Mouse (Mus musculus) kidney, adult 2 months (tissue): ENCODE data around the gene Tfb1m. TPM values are rescaled to one million over a fixed set of nuclear protein-coding genes. Genes with fewer than 3 reads are reported as not detected.

ENCODE experiments used
- DNase-seq: peaks from one replicate; pipeline ENCODE4 v3.0.0; 2021
- H3K27ac ChIP-seq: fragments of 200-500 bp; 2 replicates; pipeline ENCODE4 v1.5.1; 2012; ENCODE audit warnings: low read depth, low read length, control low read depth, inconsistent platforms; ENCODE audit not compliant: insufficient read depth
- H3K27me3 ChIP-seq: fragments of 200-500 bp; replicated peaks from 2 replicates; pipeline ENCODE4 v1.6.1; 2012; ENCODE audit warnings: mild to moderate bottlenecking, moderate library complexity, low read length, inconsistent platforms; ENCODE audit not compliant: control insufficient read depth, insufficient read depth
- H3K36me3 ChIP-seq: fragments of 200-500 bp; 2 replicates; pipeline ENCODE4 v1.6.1; 2012; ENCODE audit warnings: mild to moderate bottlenecking, moderate library complexity, low read length, inconsistent platforms; ENCODE audit not compliant: control insufficient read depth, insufficient read depth
- H3K4me1 ChIP-seq: fragments of 200-500 bp; 2 replicates; pipeline ENCODE4 v1.6.1; 2011; ENCODE audit warnings: low read length; ENCODE audit not compliant: control insufficient read depth, insufficient read depth
- H3K4me3 ChIP-seq: fragments of 200-500 bp; 2 replicates; pipeline ENCODE4 v1.5.1; 2011; ENCODE audit warnings: mild to moderate bottlenecking, low read depth, low read length, control low read depth; ENCODE audit not compliant: insufficient read depth
- CTCF ChIP-seq: fragments of 200-500 bp; conservative IDR thresholded peaks from 2 replicates; pipeline ENCODE4 v1.5.1; 2011; ENCODE audit warnings: low read depth, mild to moderate bottlenecking, control low read depth, low read length, moderate library complexity, mixed read lengths; ENCODE audit not compliant: insufficient read depth, insufficient read length
- POLR2A ChIP-seq: fragments of 200-500 bp; IDR thresholded peaks from one replicate; pipeline ENCODE4 v1.6.1; 2011; ENCODE audit warnings: low read depth, low read length, control low read depth
- WGBS: fragments of 180-500 bp; shearing (Covaris S2); methylation state at CpG from one replicate; pipeline ENCODE4 v1.1.7; 2018; 5-methylcytosine and 5-hydroxymethylcytosine counted together
- polyA plus RNA-seq: library from polyadenylated mRNA; depleted of rRNA; stranded (reverse); fragments of >200 nt; gene quantifications from 2 replicates; pipeline ENCODE4 v1.2.3, GENCODE M21; 2012

Tfb1m gene
- polyA plus RNA-seq, 1 experiment: 4.8 TPM

DNA sequence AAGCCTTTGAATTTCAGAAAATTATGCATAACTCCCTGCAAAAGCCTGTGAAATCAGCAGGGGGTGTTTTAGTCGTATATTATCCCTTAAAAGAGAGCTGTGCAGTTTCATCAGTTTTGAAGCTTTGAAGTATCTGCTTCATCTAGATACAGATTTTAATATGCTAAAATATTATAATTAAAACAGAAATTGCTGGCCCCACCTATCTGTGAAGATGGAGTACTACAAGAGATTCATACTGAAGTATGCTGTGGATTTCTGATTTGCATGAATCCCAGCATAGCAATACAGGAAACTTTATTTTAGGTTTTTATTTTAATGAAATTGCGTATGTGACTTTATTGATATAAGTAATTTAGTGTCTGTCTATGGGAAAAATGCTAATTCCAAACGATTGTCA is 3.0 kb upstream of the Tfb1m start:
- 77% methylated on average over 3 of the region's 3 CpGs for WGBS
- Histone ChIP-seq H3K36me3 (no peaks in the 10 kb centered on the region), H3K4me1 (no peaks in the 10 kb centered on the region; the same call in 1 of the 2 replicates), H3K27me3 (no peaks in the 10 kb centered on the region), H3K27ac (no peak overlapping the region), H3K4me3 (no peak overlapping the region)
- TF ChIP-seq CTCF: no peak
- TF ChIP-seq POLR2A: no peak
- DNase-seq: peak; percentile 28

GRCm38 (mm10) chr17:3558356-3558870 is 832 bp upstream of the Tfb1m start:
- DNase-seq: peak; percentile 19
- H3K4me1 ChIP-seq: no peaks in the 10 kb centered on the region; the same call in 1 of the 2 replicates
- peak overlapping the region; percentile 85 for H3K27ac ChIP-seq
- TF ChIP-seq POLR2A: no peak
- no peak for TF ChIP-seq CTCF
- H3K36me3 ChIP-seq: no peaks in the 10 kb centered on the region
- H3K27me3 ChIP-seq: no peaks in the 10 kb centered on the region
- H3K4me3 ChIP-seq: no peak overlapping the region
- WGBS: 66% methylated on average over 9 of the region's 9 CpGs

DNA sequence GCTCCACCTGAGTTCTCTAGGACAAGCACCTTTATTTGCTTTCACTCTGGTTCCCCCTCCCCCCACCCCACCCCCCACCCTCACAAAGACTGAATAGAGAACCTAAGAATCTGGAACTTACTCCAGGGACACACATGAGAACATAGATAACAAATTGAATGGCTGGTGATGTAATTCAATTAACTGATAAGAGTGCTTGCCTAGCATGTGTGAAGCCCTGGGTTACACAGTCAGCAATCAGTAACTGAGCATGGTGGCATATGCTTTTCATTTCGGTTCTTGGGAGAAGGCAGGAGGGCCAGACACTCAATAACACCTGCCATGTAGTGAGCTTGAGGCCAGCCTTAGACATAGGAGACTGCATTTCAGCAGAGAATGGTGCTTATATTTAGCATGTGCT is 1.3 kb downstream of the Tfb1m start:
- DNase-seq: no peak
- no peaks in the 10 kb centered on the region for H3K27me3 ChIP-seq
- TF ChIP-seq POLR2A: no peak
- TF ChIP-seq CTCF: no peak
- 63% methylated on average over 1 of the region's 1 CpGs for WGBS
- no peaks in the 10 kb centered on the region for H3K36me3 ChIP-seq
- H3K4me1 ChIP-seq: no peaks in the 10 kb centered on the region; the same call in 1 of the 2 replicates
- H3K27ac ChIP-seq: no peak overlapping the region
- 0 out of 2 replicates have a peak overlapping the region, but pooled peaks have one; percentile 14 for H3K4me3 ChIP-seq

- DNase-seq: no peak
- Histone ChIP-seq H3K27ac (no peak overlapping the region), H3K4me3 (no peak overlapping the region), H3K36me3 (peaks cover under 1% of the 10 kb centered on the region; the same call in 1 of the 2 replicates), H3K27me3 (no peaks in the 10 kb centered on the region), H3K4me1 (no peaks in the 10 kb centered on the region)
- WGBS: 66% methylated on average over 7 of the region's 7 CpGs
- TF ChIP-seq POLR2A: no peak
- no peak for TF ChIP-seq CTCF
Observed at GRCm38 (mm10) chr17:3547725-3548124, 9.9 kb downstream of the Tfb1m start.

GRCm38 (mm10) chr17:3541033-3541432 is 16.5 kb downstream of the Tfb1m start:
- no peak for DNase-seq
- no peak overlapping the region for H3K4me3 ChIP-seq
- TF ChIP-seq POLR2A: no peak
- no peak for TF ChIP-seq CTCF
- H3K27me3 ChIP-seq: no peaks in the 10 kb centered on the region
- H3K4me1 ChIP-seq: no peaks in the 10 kb centered on the region
- 89% methylated on average over 5 of the region's 5 CpGs for WGBS
- H3K27ac ChIP-seq: no peak overlapping the region
- peaks cover 3% of the 10 kb centered on the region; the same call in 1 of the 2 replicates for H3K36me3 ChIP-seq

DNA sequence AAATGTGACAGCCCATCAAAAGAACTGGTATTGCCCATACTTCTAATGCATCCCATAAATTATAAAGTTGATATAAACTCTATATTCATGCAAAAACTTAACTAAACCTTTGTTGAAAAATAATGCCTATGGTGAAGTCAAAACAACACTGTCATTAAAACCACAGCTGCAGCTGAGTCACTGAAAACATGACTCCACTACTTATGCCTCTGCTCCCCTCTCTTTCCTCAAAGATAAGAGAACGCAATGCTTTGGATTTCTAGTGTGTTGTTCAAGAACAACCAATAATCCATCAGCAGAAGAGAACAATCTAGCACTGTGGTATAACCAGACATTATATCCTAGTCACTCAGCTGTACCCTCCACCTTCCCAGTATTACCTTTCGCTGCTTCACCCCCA is 17.3 kb downstream of the Tfb1m start:
- WGBS: 96% methylated on average over 2 of the region's 2 CpGs
- Histone ChIP-seq H3K4me1 (no peaks in the 10 kb centered on the region), H3K27ac (no peak overlapping the region), H3K27me3 (no peaks in the 10 kb centered on the region), H3K36me3 (peaks cover 3% of the 10 kb centered on the region; the same call in 1 of the 2 replicates), H3K4me3 (no peak overlapping the region)
- TF ChIP-seq CTCF: no peak
- TF ChIP-seq POLR2A: no peak
- no peak for DNase-seq

DNA sequence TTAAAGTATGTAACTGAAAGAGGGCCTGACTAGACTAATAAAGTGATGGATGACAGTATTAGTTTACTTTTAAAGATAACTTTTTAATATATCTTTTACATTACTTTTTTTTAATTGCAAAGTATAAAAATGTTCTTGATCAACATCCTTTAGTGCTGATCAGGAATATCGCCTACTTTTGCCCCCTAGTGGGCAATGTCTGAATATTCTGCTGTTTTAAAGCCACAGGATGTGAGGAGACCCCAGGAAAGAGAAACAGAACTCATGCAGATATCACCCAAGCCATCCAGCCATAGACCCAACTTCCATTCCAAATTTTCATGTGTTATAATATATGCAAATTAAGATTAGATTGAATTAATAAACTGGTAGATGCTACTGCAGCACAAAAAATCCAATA is 24.2 kb downstream of the Tfb1m start:
- no peak for DNase-seq
- TF ChIP-seq POLR2A (no peak), CTCF (0 out of 2 replicates have a peak, but pooled peaks have one; percentile 6)
- H3K27ac ChIP-seq: no peak overlapping the region
- WGBS: 24% methylated on average over 1 of the region's 1 CpGs
- H3K4me3 ChIP-seq: no peak overlapping the region
- no peaks in the 10 kb centered on the region for H3K27me3 ChIP-seq
- H3K36me3 ChIP-seq: no peaks in the 10 kb centered on the region
- no peaks in the 10 kb centered on the region for H3K4me1 ChIP-seq

DNA sequence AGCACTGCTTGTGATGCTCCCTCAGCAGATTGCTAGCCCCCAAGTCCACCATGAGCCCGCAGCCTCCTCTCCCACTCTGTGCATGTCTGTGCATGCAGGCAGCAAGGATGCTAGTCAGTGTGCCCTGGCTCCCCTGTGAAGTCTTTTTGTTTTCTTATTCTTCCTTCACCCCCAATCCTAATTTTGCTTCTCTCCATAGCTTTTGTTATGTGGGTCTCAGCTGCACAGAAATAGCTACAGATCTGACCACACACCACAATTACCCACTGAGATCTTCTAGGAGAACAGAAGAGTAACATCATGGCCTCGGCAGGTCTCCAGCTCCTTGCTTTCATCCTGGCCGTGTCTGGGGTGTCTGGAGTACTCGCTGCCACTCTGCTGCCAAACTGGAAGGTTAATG is 25.3 kb downstream of the Tfb1m start, which contains the start of gene Cldn20:
TSS of gene Cldn20 (plus strand) at position 301 of the 400 bp plus-strand sequence.
- no peak for DNase-seq
- H3K36me3 ChIP-seq: no peaks in the 10 kb centered on the region
- no peak within 1 kb of the TSS for H3K4me3 ChIP-seq
- TF ChIP-seq POLR2A: no peak
- TF ChIP-seq CTCF: no peak
- no peaks in the 10 kb centered on the region for H3K4me1 ChIP-seq
- 90% methylated on average over 4 of the region's 4 CpGs for WGBS
- no peak within 1 kb of the TSS for H3K27ac ChIP-seq
- H3K27me3 ChIP-seq: no peaks in the 10 kb centered on the region
